Mouse (Mus musculus): ENCODE results near the gene Gle1.

Gene Gle1

DNA sequence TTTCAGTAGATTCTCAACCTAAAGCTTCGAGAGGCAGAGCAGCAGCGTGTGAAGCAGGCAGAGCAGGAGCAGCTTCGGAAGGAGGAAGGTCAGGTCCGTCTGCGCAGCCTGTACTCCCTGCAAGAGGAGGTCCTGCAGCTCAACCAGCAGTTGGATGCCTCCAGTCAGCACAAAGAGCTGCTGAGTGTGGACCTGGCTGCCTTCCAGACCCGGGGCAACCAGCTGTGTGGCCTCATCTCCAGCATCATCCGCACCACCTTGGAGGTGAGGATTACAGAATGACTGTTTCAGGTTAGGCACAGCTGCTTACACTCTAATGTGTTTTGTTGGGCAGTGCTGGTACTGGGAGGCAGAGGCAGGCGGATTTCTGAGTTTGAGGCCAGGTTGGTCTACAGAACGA, 4.8 kb downstream of the Gle1 start:
- H3K9me3 ChIP-seq (ENCODE audit: low read length) = no peaks in the 10 kb centered on the region
- peaks cover 84% of the 10 kb centered on the region for H3K36me3 ChIP-seq (ENCODE audit: insufficient read depth, low read length)
- TF ChIP-seq CTCF (conservative IDR thresholded peaks at IDR 0.05; ENCODE audit: low read length) = no peak
- no peak for TF ChIP-seq NANOG (IDR thresholded peaks at IDR 0.05; ENCODE audit: borderline replicate concordance, low read length)
- no peaks in the 10 kb centered on the region for H3K27me3 ChIP-seq (ENCODE audit: insufficient read depth, low read length)
- H3K4me3 ChIP-seq (replicated peaks; ENCODE audit: low read length) = no peak overlapping the region
- H3K4me1 ChIP-seq (replicated peaks; ENCODE audit: low read depth, low read length) = peaks cover 39% of the 10 kb centered on the region

GRCm38 (mm10) chr2:29940826-29941225, 5.6 kb downstream of the Gle1 start:
- TF ChIP-seq POU5F1 (IDR thresholded peaks at IDR 0.05; ENCODE audit: borderline replicate concordance, low read length) (no peak), CTCF (conservative IDR thresholded peaks at IDR 0.05; ENCODE audit: low read length) (no peak), NANOG (IDR thresholded peaks at IDR 0.05; ENCODE audit: borderline replicate concordance, low read length) (no peak)
- Histone ChIP-seq H3K27me3 (ENCODE audit: insufficient read depth, low read length) (no peaks in the 10 kb centered on the region), H3K36me3 (ENCODE audit: insufficient read depth, low read length) (peaks cover 92% of the 10 kb centered on the region), H3K4me3 (replicated peaks; ENCODE audit: low read length) (no peak overlapping the region), H3K9me3 (ENCODE audit: low read length) (no peaks in the 10 kb centered on the region), H3K4me1 (replicated peaks; ENCODE audit: low read depth, low read length) (peaks cover 45% of the 10 kb centered on the region)

GRCm38 (mm10) chr2:29944723-29945122, 9.5 kb downstream of the Gle1 start:
- TF ChIP-seq CTCF (conservative IDR thresholded peaks at IDR 0.05; ENCODE audit: low read length) (no peak), NANOG (IDR thresholded peaks at IDR 0.05; ENCODE audit: borderline replicate concordance, low read length) (no peak), POU5F1 (IDR thresholded peaks at IDR 0.05; ENCODE audit: borderline replicate concordance, low read length) (no peak)
- H3K36me3 ChIP-seq (ENCODE audit: insufficient read depth, low read length) = peaks cover 98% of the 10 kb centered on the region
- no peaks in the 10 kb centered on the region for H3K27me3 ChIP-seq (ENCODE audit: insufficient read depth, low read length)
- no peak overlapping the region for H3K4me3 ChIP-seq (replicated peaks; ENCODE audit: low read length)
- H3K9me3 ChIP-seq (ENCODE audit: low read length) = no peaks in the 10 kb centered on the region
- H3K4me1 ChIP-seq (replicated peaks; ENCODE audit: low read depth, low read length) = peaks cover 16% of the 10 kb centered on the region

DNA sequence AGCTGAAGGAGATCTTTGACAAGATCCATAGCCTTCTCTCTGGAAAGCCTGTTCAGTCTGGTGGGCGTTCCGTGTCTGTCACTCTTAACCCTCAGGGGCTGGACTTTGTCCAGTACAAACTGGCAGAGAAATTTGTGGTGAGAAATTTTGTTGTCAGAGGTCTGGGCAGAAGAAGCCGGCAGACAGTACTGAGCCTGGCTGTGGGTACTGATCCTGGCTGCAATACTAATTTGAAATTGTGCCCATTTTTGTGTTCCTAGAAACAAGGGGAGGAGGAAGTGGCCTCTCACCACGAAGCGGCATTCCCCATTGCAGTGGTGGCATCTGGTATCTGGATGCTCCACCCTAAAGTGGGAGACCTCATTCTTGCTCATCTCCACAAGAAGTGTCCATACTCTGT, 13.7 kb downstream of the Gle1 start:
- TF ChIP-seq NANOG (IDR thresholded peaks at IDR 0.05; ENCODE audit: borderline replicate concordance, low read length) (no peak), POU5F1 (IDR thresholded peaks at IDR 0.05; ENCODE audit: borderline replicate concordance, low read length) (no peak), CTCF (conservative IDR thresholded peaks at IDR 0.05; ENCODE audit: low read length) (no peak)
- Histone ChIP-seq H3K36me3 (ENCODE audit: insufficient read depth, low read length) (peaks cover 97% of the 10 kb centered on the region), H3K27me3 (ENCODE audit: insufficient read depth, low read length) (no peaks in the 10 kb centered on the region), H3K4me3 (replicated peaks; ENCODE audit: low read length) (no peak overlapping the region), H3K4me1 (replicated peaks; ENCODE audit: low read depth, low read length) (peaks cover 13% of the 10 kb centered on the region), H3K9me3 (ENCODE audit: low read length) (no peaks in the 10 kb centered on the region)

DNA sequence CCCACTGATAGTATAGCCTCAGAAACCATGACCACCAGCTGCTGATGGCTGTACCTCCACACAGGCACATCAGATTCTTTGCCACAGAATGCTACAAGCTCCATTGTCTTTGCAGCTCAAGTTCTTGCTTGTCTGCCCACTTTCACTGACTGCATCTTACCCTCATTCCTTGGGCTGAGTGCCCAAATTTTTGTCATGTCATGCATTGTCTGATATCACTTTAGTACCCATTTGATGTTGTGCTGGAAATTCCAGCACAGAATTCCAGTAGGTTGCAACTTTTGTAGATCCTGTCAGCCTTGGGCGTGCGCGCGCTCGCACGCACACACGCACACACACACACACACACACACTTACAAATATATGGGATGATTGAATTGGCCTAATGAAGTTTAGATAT, 26.0 kb downstream of the Gle1 start:
- peaks cover 46% of the 10 kb centered on the region for H3K36me3 ChIP-seq (ENCODE audit: insufficient read depth, low read length)
- H3K4me3 ChIP-seq (replicated peaks; ENCODE audit: low read length) = no peak overlapping the region
- no peaks in the 10 kb centered on the region for H3K9me3 ChIP-seq (ENCODE audit: low read length)
- TF ChIP-seq POU5F1 (IDR thresholded peaks at IDR 0.05; ENCODE audit: borderline replicate concordance, low read length) (no peak), CTCF (conservative IDR thresholded peaks at IDR 0.05; ENCODE audit: low read length) (no peak), NANOG (IDR thresholded peaks at IDR 0.05; ENCODE audit: borderline replicate concordance, low read length) (no peak)
- H3K27me3 ChIP-seq (ENCODE audit: insufficient read depth, low read length) = no peaks in the 10 kb centered on the region
- peaks cover 46% of the 10 kb centered on the region for H3K4me1 ChIP-seq (replicated peaks; ENCODE audit: low read depth, low read length)

GRCm38 (mm10) chr2:29964354-29965249, 29.4 kb downstream of the Gle1 start:
- no peaks in the 10 kb centered on the region for H3K27me3 ChIP-seq (ENCODE audit: insufficient read depth, low read length)
- TF ChIP-seq POU5F1 (IDR thresholded peaks at IDR 0.05; ENCODE audit: borderline replicate concordance, low read length) (no peak), CTCF (conservative IDR thresholded peaks at IDR 0.05; ENCODE audit: low read length) (no peak), NANOG (IDR thresholded peaks at IDR 0.05; ENCODE audit: borderline replicate concordance, low read length) (no peak)
- H3K9me3 ChIP-seq (ENCODE audit: low read length) = no peaks in the 10 kb centered on the region
- peaks cover 75% of the 10 kb centered on the region for H3K4me1 ChIP-seq (replicated peaks; ENCODE audit: low read depth, low read length)
- H3K36me3 ChIP-seq (ENCODE audit: insufficient read depth, low read length) = peaks cover 35% of the 10 kb centered on the region
- H3K4me3 ChIP-seq (replicated peaks; ENCODE audit: low read length) = peak overlapping the region; percentile 93

DNA sequence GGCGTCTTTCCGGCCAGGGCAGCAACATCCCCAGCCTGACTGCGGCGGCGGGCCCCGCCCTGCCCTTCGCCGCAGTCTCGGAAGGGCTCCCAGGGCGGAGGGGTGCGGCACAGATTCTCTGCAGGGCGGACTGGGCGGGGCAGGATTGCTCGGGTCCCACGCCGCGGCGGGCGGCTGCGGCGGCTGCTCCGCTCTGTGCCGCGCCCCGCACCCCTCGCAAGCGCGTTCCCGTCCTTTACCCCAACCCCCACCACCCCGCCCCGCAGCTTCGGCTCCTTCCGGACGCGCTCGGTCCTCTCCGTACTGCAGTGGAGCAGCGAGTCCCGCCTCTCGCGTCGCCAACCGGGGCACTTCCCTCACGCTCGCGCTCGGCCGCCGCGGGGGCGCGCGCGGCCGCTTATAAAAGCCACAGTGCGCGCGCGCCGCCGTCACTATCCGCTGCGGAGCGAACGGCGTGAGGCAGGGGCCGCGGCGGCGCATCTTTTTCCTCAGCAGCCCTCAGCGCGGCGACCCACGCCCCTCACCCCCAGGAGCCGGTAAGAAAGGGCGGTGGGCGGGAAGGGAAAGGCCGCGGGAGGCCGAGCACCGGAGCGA, 30.1 kb downstream of the Gle1 start, which contains the start of gene Sptan1:
Gene Sptan1 (plus strand): TSS at position 311 of the 594 bp plus-strand sequence.
- H3K9me3 ChIP-seq (ENCODE audit: low read length) = no peaks in the 10 kb centered on the region
- H3K36me3 ChIP-seq (ENCODE audit: insufficient read depth, low read length) = peaks cover 35% of the 10 kb centered on the region
- H3K4me1 ChIP-seq (replicated peaks; ENCODE audit: low read depth, low read length) = peaks cover 76% of the 10 kb centered on the region
- H3K4me3 ChIP-seq (replicated peaks; ENCODE audit: low read length) = peak within 1 kb of the TSS; percentile 93
- H3K27me3 ChIP-seq (ENCODE audit: insufficient read depth, low read length) = no peaks in the 10 kb centered on the region
- TF ChIP-seq POU5F1 (IDR thresholded peaks at IDR 0.05; ENCODE audit: borderline replicate concordance, low read length) (no peak), NANOG (IDR thresholded peaks at IDR 0.05; ENCODE audit: borderline replicate concordance, low read length) (no peak), CTCF (conservative IDR thresholded peaks at IDR 0.05; ENCODE audit: low read length) (no peak)

- H3K4me3 ChIP-seq (replicated peaks; ENCODE audit: low read length) = peak overlapping the region; percentile 93
- no peaks in the 10 kb centered on the region for H3K9me3 ChIP-seq (ENCODE audit: low read length)
- TF ChIP-seq POU5F1 (IDR thresholded peaks at IDR 0.05; ENCODE audit: borderline replicate concordance, low read length) = no peak
- TF ChIP-seq NANOG (IDR thresholded peaks at IDR 0.05; ENCODE audit: borderline replicate concordance, low read length) = no peak
- no peak for TF ChIP-seq CTCF (conservative IDR thresholded peaks at IDR 0.05; ENCODE audit: low read length)
- H3K36me3 ChIP-seq (ENCODE audit: insufficient read depth, low read length) = peaks cover 38% of the 10 kb centered on the region
- H3K27me3 ChIP-seq (ENCODE audit: insufficient read depth, low read length) = no peaks in the 10 kb centered on the region
- peaks cover 77% of the 10 kb centered on the region for H3K4me1 ChIP-seq (replicated peaks; ENCODE audit: low read depth, low read length)
Observed at GRCm38 (mm10) chr2:29965906-29966305, 30.7 kb downstream of the Gle1 start.
